Mouse (Mus musculus) MEL (cell line): ENCODE data around the gene T2. TPM values are rescaled to one million over a fixed set of nuclear protein-coding genes. Genes with fewer than 3 reads are reported as not detected.

Experiments
- DNase-seq: peaks from one replicate; pipeline ENCODE4 v3.0.0; 2011; ENCODE audit warnings: low read depth, low spot score
- H3K27ac ChIP-seq: 2 replicates; pipeline ENCODE4 v1.5.1; 2012; ENCODE audit warnings: low read depth, mild to moderate bottlenecking, control low read depth, low read length, moderate library complexity; ENCODE audit not compliant: control insufficient read depth
- H3K27me3 ChIP-seq, 2 experiments: fragments of 150-350 bp in 1 of 2; sonication (generic) in 1 of 2; 2 replicates each; pipeline ENCODE4 v1.6.1; 2012; ENCODE audit warnings: low read length in 2 of 2, mild to moderate bottlenecking in 2 of 2, improper control_type of control experiment in 1 of 2, moderate library complexity in 1 of 2; ENCODE audit not compliant: insufficient read depth in 2 of 2, control insufficient read depth in 1 of 2
- H3K36me3 ChIP-seq, 2 experiments: 2 replicates each; pipeline ENCODE4 v1.6.1; 2012 to 2014; ENCODE audit warnings: low read length in 2 of 2, improper control_type of control experiment in 1 of 2, inconsistent platforms in 1 of 2, mild to moderate bottlenecking in 1 of 2; ENCODE audit not compliant: insufficient read depth in 2 of 2, control insufficient read depth in 1 of 2
- H3K4me1 ChIP-seq, 2 experiments: fragments of 150-350 bp in 1 of 2; sonication (generic) in 1 of 2; 2 replicates each; pipeline ENCODE4 v1.6.1; 2012; ENCODE audit warnings: low read length in 2 of 2, improper control_type of control experiment in 1 of 2, mild to moderate bottlenecking in 1 of 2; ENCODE audit not compliant: insufficient read depth in 2 of 2, control insufficient read depth in 1 of 2
- H3K4me3 ChIP-seq, 2 experiments: fragments of 150-350 bp in 1 of 2; sonication (generic) in 1 of 2; 2 replicates each; pipeline ENCODE4 v1.5.1; 2012; ENCODE audit warnings: low read depth in 2 of 2, low read length in 2 of 2, mild to moderate bottlenecking in 2 of 2, moderate library complexity in 2 of 2, control low read depth in 1 of 2, improper control_type of control experiment in 1 of 2; ENCODE audit not compliant: control insufficient read depth in 1 of 2, insufficient read depth in 1 of 2
- H3K79me2 ChIP-seq: 2 replicates; pipeline ENCODE4 v1.6.1; 2012; ENCODE audit warnings: mild to moderate bottlenecking, low read length, moderate library complexity; ENCODE audit not compliant: control insufficient read depth, poor library complexity, insufficient read depth
- H3K9ac ChIP-seq: 2 replicates; pipeline ENCODE4 v1.6.1; 2012; ENCODE audit warnings: low read depth, mild to moderate bottlenecking, control low read depth, low read length, moderate library complexity; ENCODE audit not compliant: control insufficient read depth, poor library complexity, severe bottlenecking
- H3K9me3 ChIP-seq: fragments of 150-350 bp; sonication (generic); replicated peaks from 2 replicates; pipeline ENCODE4 v1.6.1; 2012; ENCODE audit warnings: mild to moderate bottlenecking, low read length, improper control_type of control experiment, moderate library complexity; ENCODE audit not compliant: insufficient read depth
- ELF1 ChIP-seq: IDR thresholded peaks from 2 replicates; pipeline ENCODE4 v1.6.1; 2014; ENCODE audit warnings: low read depth, mild to moderate bottlenecking, inconsistent platforms, low read length, improper control_type of control experiment, moderate library complexity
- ETS1 ChIP-seq: IDR thresholded peaks from 2 replicates; pipeline ENCODE4 v1.6.1; 2012; ENCODE audit warnings: low read depth, mild to moderate bottlenecking, inconsistent platforms, low read length, improper control_type of control experiment, moderate library complexity
- GABPA ChIP-seq: IDR thresholded peaks from 2 replicates; pipeline ENCODE4 v1.6.1; 2012; ENCODE audit warnings: low read depth, mild to moderate bottlenecking, inconsistent platforms, low read length, improper control_type of control experiment, moderate library complexity
- GATA1 ChIP-seq: IDR thresholded peaks from 2 replicates; pipeline ENCODE4 v1.6.1; 2011; ENCODE audit warnings: low read depth, low read length, improper control_type of control experiment
- HCFC1 ChIP-seq: IDR thresholded peaks from 2 replicates; pipeline ENCODE4 v1.6.1; 2012; ENCODE audit warnings: low read depth, mild to moderate bottlenecking, inconsistent platforms, low read length, improper control_type of control experiment, moderate library complexity
- MAFK ChIP-seq: IDR thresholded peaks from 2 replicates; pipeline ENCODE4 v1.6.1; 2011; ENCODE audit warnings: low read depth, mild to moderate bottlenecking, low read length, improper control_type of control experiment, borderline replicate concordance
- MAZ ChIP-seq: IDR thresholded peaks from 2 replicates; pipeline ENCODE4 v1.6.1; 2012; ENCODE audit warnings: low read depth, mild to moderate bottlenecking, inconsistent platforms, low read length, improper control_type of control experiment
- MEF2A ChIP-seq: IDR thresholded peaks from 2 replicates; pipeline ENCODE4 v1.6.1; 2014; ENCODE audit warnings: low read depth, mild to moderate bottlenecking, inconsistent platforms, low read length, improper control_type of control experiment; ENCODE audit not compliant: poor library complexity, insufficient replicate concordance, severe bottlenecking; ENCODE audit errors: extremely low read depth
- MXI1 ChIP-seq: IDR thresholded peaks from 2 replicates; pipeline ENCODE4 v1.6.1; 2011; ENCODE audit warnings: mild to moderate bottlenecking, low read depth, low read length, improper control_type of control experiment
- MYB ChIP-seq: IDR thresholded peaks from 2 replicates; pipeline ENCODE4 v1.6.1; 2011; ENCODE audit warnings: mild to moderate bottlenecking, low read depth, low read length, improper control_type of control experiment
- MYC ChIP-seq: IDR thresholded peaks from 2 replicates; pipeline ENCODE4 v1.6.1; 2011; ENCODE audit warnings: low read depth, mild to moderate bottlenecking, low read length, improper control_type of control experiment, moderate library complexity
- POLR2AphosphoS2 ChIP-seq: IDR thresholded peaks from 2 replicates; pipeline ENCODE4 v1.6.1; 2011; ENCODE audit warnings: low read length, improper control_type of control experiment
- RAD21 ChIP-seq: IDR thresholded peaks from 2 replicates; pipeline ENCODE4 v1.6.1; 2011; ENCODE audit warnings: mild to moderate bottlenecking, low read depth, low read length, improper control_type of control experiment
- RCOR1 ChIP-seq: IDR thresholded peaks from 2 replicates; pipeline ENCODE4 v1.6.1; 2012; ENCODE audit warnings: low read depth, mild to moderate bottlenecking, inconsistent platforms, low read length, improper control_type of control experiment
- TCF12 ChIP-seq: IDR thresholded peaks from 2 replicates; pipeline ENCODE4 v1.6.1; 2014; ENCODE audit warnings: low read depth, mild to moderate bottlenecking, inconsistent platforms, low read length, improper control_type of control experiment, moderate library complexity
- UBTF ChIP-seq: IDR thresholded peaks from 2 replicates; pipeline ENCODE4 v1.6.1; 2012; ENCODE audit warnings: low read depth, mild to moderate bottlenecking, inconsistent platforms, low read length, improper control_type of control experiment, moderate library complexity, borderline replicate concordance; ENCODE audit not compliant: insufficient read depth
- ZMIZ1 ChIP-seq: IDR thresholded peaks from 2 replicates; pipeline ENCODE4 v1.6.1; 2012; ENCODE audit warnings: low read depth, mild to moderate bottlenecking, inconsistent platforms, low read length, improper control_type of control experiment, moderate library complexity
- ZNF384 ChIP-seq: IDR thresholded peaks from 2 replicates; pipeline ENCODE4 v1.6.1; 2012; ENCODE audit warnings: low read depth, mild to moderate bottlenecking, inconsistent platforms, low read length, improper control_type of control experiment
- polyA plus RNA-seq, 2 experiments: library from polyadenylated mRNA; stranded (reverse) in 1 of 2; unstranded in 1 of 2; fragments of >175 nt in 1 of 2; fragments of >200 nt in 1 of 2; gene quantifications; 2 replicates each; pipeline versions ENCODE4 v1.2.1 to v1.2.4; 2012; ENCODE audit warnings: low replicate concordance in 2 of 2, low read depth in 1 of 2; ENCODE audit not compliant: insufficient read length in 2 of 2, insufficient read depth in 1 of 2, missing spikeins in 1 of 2
- total RNA-seq: library from RNA; depleted of rRNA; stranded (reverse); fragments of 300-350 nt; gene quantifications from 2 replicates; pipeline ENCODE4 v1.2.3, GENCODE M21; 2012

Gene T2
- total and polyA plus RNA-seq, 3 experiments: 0.15 TPM; not detected in 2

- Histone ChIP-seq H3K27me3 (peaks cover 2 to 4% of the 10 kb centered on the region in 2 experiments), H3K9ac (no peak overlapping the region), H3K4me3 (no peak overlapping the region), H3K4me1 (no peaks in the 10 kb centered on the region), H3K36me3 (no peaks in the 10 kb centered on the region), H3K79me2 (no peaks in the 10 kb centered on the region), H3K27ac (no peak overlapping the region), H3K9me3 (no peaks in the 10 kb centered on the region)
- DNase-seq: no peak
- TF ChIP-seq ZMIZ1 (no peak), ZNF384 (no peak), RCOR1 (no peak), MEF2A (no peak), TCF12 (no peak), GATA1 (no peak)
These were observed 99.8 kb downstream of the T2 start for GRCm38 (mm10) chr17:8455601-8456000.

GRCm38 (mm10) chr17:8456856-8457460 is 101.2 kb downstream of the T2 start:
- no peaks in the 10 kb centered on the region for H3K36me3 ChIP-seq
- no peak for DNase-seq
- H3K27me3 ChIP-seq: peaks cover 2 to 4% of the 10 kb centered on the region in 2 experiments
- no peaks in the 10 kb centered on the region for H3K4me1 ChIP-seq
- no peak overlapping the region for H3K27ac ChIP-seq
- no peaks in the 10 kb centered on the region for H3K9me3 ChIP-seq
- TF ChIP-seq MYB (no peak), TCF12 (no peak), POLR2AphosphoS2 (no peak), GATA1 (no peak), HCFC1 (no peak), MYC (no peak), UBTF (no peak), MAZ (no peak), ETS1 (no peak), GABPA (no peak), RAD21 (no peak), ELF1 (no peak), MXI1 (no peak), RCOR1 (no peak), MAFK (no peak)
- H3K4me3 ChIP-seq: no peak overlapping the region
- no peaks in the 10 kb centered on the region for H3K79me2 ChIP-seq
- H3K9ac ChIP-seq: no peak overlapping the region
